Mouse (Mus musculus) sigmoid colon, adult 10 weeks (tissue): ENCODE results near the gene Tex13c2. TPM values are rescaled to one million over a fixed set of nuclear protein-coding genes. Genes with fewer than 3 reads are reported as not detected.

ENCODE experiments used
- polyA plus RNA-seq: library from polyadenylated mRNA; stranded (reverse); fragments of 350-450 nt; fragmentation: Illumina TruSeq; extraction: RNeasy Lipid Tissue Mini Kit (QIAGEN cat#74804); gene quantifications from one replicate; pipeline ENCODE4 v1.2.3, GENCODE M21; 2014; ENCODE audit warnings: low read depth, low replicate concordance

Gene Tex13c2
- not detected for polyA plus RNA-seq

DNA sequence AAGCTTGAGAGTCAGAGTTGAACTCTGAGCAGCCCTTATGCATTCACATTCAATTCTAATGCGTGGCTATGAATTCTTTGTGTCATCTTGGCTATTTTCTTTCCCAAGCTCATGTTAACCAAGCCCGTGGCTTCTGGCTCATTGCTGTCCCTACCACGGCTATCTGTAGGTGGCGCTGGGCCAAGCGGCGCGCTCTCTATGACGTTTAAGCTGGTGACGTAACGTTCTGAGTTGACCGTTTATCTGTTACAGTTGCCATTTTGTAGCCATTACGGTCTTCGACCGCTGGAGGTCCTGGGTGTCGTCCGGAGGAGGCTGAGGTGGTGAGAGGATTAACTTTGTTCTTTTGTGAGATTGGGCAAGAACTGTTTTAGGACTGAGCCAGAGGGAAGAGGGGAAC is at the start of gene Tex13c2:
Gene Tex13c2, plus strand, starts transcription at position 246 of the 400 bp plus-strand sequence.

DNA sequence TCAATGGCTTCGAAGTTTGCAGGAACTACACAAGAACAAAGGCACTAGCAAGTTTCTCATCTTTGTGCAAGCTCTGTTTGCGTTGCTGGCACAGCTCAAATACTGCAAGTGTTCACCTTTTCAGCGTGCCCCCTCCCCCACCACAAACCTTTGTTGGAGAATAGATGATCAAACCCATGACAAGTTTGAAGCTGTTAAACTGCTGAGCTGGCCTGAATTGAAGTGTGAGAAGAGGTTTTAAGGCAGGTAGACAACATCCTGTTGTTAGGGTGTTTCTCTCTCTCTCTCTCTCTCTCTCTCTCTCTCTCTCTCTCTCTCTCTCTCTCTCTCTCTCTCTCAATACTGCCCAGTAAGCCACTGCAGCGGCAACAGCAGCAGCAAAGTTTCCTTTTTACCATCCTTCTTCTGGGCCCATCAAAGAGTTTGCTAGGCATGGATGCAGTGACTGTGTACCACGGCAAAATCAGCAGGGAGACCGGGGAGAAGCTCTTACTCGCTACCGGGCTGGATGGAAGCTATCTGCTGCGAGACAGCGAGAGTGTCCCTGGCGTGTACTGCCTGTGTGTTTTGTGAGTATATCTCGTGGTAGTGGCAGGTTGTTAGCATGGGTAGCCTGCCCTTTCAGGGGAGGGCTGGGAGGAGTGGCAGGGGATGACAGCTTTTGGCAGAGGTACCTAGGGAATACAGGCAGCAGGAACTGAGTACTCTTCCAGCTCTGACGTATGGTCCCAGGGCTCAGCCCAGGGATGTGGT is 13.0 kb downstream of the Tex13c2 start, which contains the start of gene Sh2d1a:
Gene Sh2d1a, plus strand, starts transcription at position 163 of the 753 bp plus-strand sequence.

Other genes with a start within 250 kb of the Tex13c2 start
- 0.44 TPM for gene Sh2d1a, start 12.8 kb downstream of the Tex13c2 start, polyA plus RNA-seq